Mouse (Mus musculus) thymus, adult 2 months (tissue): ENCODE measurements around the gene Pcp2. TPM values are rescaled to one million over a fixed set of nuclear protein-coding genes. Genes with fewer than 3 reads are reported as not detected.

Experiments
- DNase-seq: peaks from one replicate; pipeline ENCODE4 v3.0.0; 2021
- H3K27ac ChIP-seq: fragments of 200-500 bp; 2 replicates; pipeline ENCODE4 v1.5.1; 2012; ENCODE audit warnings: low read length, control low read depth; ENCODE audit not compliant: control insufficient read depth, insufficient read depth
- H3K27me3 ChIP-seq: fragments of 200-500 bp; 2 replicates; pipeline ENCODE4 v1.6.1; 2012; ENCODE audit warnings: mild to moderate bottlenecking, low read length, moderate library complexity, mixed read lengths; ENCODE audit not compliant: control insufficient read depth, insufficient read depth
- H3K36me3 ChIP-seq: fragments of 200-500 bp; 2 replicates; pipeline ENCODE4 v1.6.1; 2012; ENCODE audit warnings: mild to moderate bottlenecking, low read length, moderate library complexity; ENCODE audit not compliant: control insufficient read depth, insufficient read depth
- H3K4me1 ChIP-seq: fragments of 200-500 bp; replicated peaks from 2 replicates; pipeline ENCODE4 v1.6.1; 2012; ENCODE audit warnings: low read length; ENCODE audit not compliant: control insufficient read depth, insufficient read depth
- H3K4me3 ChIP-seq: fragments of 200-500 bp; 2 replicates; pipeline ENCODE4 v1.5.1; 2012; ENCODE audit warnings: mild to moderate bottlenecking, low read length, control low read depth, moderate library complexity; ENCODE audit not compliant: control insufficient read depth, insufficient read depth
- CTCF ChIP-seq: fragments of 200-500 bp; IDR thresholded peaks from 2 replicates; pipeline ENCODE4 v1.5.1; 2012; ENCODE audit warnings: mild to moderate bottlenecking, control low read depth, low read length, moderate library complexity, borderline replicate concordance; ENCODE audit not compliant: control insufficient read depth, poor library complexity, insufficient read depth; ENCODE audit errors: extremely low read depth
- POLR2A ChIP-seq: fragments of 200-500 bp; IDR thresholded peaks from 2 replicates; pipeline ENCODE4 v1.6.1; 2012; ENCODE audit warnings: mild to moderate bottlenecking, low read length, control low read depth, moderate library complexity; ENCODE audit not compliant: control insufficient read depth, poor library complexity, insufficient read depth; ENCODE audit errors: extremely low read depth
- WGBS: fragments of 180-500 bp; shearing (Covaris S2); methylation state at CpG from one replicate; pipeline ENCODE4 v1.1.7; 2018; 5-methylcytosine and 5-hydroxymethylcytosine counted together
- polyA plus RNA-seq: library from polyadenylated mRNA; depleted of rRNA; stranded (reverse); fragments of >200 nt; gene quantifications from 2 replicates; pipeline ENCODE4 v1.2.3, GENCODE M21; 2012

Pcp2 gene
- polyA plus RNA-seq, 1 experiment, result 0.84 TPM

DNA sequence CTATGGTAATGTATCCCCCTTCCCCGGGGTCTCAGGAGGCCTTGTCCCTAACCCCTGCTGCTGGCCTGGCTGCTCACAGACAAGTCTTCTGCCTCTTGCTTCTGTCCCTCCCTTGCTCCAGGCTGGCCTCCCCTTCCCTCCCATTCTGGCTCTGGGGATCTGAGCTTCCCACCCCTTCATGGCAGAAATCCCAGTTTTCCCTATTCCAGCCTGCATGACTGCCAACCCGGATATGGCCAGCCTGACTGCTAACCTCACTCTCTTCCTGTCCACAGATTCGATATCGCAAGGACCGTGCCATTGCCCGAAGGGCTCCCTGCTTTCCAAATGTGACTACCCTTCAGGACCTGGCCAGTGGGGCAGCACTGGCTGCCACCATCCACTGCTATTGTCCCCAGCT, 24.9 kb downstream of the Pcp2 start:
- H3K27me3 ChIP-seq, result no peaks in the 10 kb centered on the region
- WGBS, result 95% methylated on average over 6 of the region's 6 CpGs
- H3K4me1 ChIP-seq, result no peaks in the 10 kb centered on the region
- no peak overlapping the region for H3K27ac ChIP-seq
- H3K4me3 ChIP-seq, result no peak overlapping the region
- TF ChIP-seq POLR2A, result no peak
- no peaks in the 10 kb centered on the region for H3K36me3 ChIP-seq
- no peak for DNase-seq

DNA sequence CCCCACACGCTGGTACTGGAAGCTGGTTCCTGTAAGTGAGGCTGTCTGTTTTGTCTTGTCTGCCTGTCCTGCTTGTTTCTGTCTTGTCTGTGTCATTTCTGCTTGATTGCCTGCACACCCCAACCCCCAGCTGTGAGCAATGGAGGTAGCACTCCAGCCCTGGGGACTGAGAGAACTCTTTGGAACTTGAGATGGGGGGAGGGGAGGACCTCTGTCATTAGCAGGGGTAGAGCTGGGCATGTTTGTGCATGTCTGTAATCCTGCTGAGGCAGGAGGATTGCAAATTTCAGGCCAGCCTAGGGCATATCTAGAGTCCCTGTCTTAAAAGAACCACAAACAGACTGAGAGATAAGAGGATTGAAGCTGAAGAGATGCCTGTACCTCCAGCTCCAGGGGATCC, 26.1 kb downstream of the Pcp2 start:
- TF ChIP-seq CTCF, result no peak
- TF ChIP-seq POLR2A, result no peak
- H3K4me3 ChIP-seq, result no peak overlapping the region
- H3K36me3 ChIP-seq, result no peaks in the 10 kb centered on the region
- no peak overlapping the region for H3K27ac ChIP-seq
- no peaks in the 10 kb centered on the region for H3K4me1 ChIP-seq
- WGBS, result 100% methylated on average over 1 of the region's 1 CpGs
- H3K27me3 ChIP-seq, result no peaks in the 10 kb centered on the region
- no peak for DNase-seq

DNA sequence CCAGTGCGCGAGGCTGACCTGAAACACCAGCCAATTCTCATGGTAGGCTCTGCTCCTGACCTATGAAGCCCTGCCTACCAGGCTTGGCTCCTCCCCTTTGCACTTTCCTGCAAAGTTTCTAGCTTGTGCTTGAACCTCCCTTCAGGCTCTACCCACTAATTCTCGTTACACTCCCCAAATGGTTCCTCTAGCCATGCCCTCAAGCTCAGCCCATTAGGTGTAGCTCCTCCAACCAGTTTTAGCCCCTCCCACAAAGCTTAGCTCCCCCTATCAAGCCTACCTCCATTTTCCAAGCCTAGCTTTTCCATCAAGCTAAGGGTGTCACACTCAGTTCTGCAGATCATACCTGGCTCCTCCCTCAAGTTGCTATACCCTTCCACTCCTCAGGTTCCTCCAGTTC, 27.3 kb downstream of the Pcp2 start:
- DNase-seq, result no peak
- H3K4me3 ChIP-seq, result no peak overlapping the region
- no peaks in the 10 kb centered on the region for H3K4me1 ChIP-seq
- no peak overlapping the region for H3K27ac ChIP-seq
- no peaks in the 10 kb centered on the region for H3K36me3 ChIP-seq
- TF ChIP-seq POLR2A (no peak), CTCF (no peak)
- no peaks in the 10 kb centered on the region for H3K27me3 ChIP-seq
- 89% methylated on average over 3 of the region's 3 CpGs for WGBS

DNA sequence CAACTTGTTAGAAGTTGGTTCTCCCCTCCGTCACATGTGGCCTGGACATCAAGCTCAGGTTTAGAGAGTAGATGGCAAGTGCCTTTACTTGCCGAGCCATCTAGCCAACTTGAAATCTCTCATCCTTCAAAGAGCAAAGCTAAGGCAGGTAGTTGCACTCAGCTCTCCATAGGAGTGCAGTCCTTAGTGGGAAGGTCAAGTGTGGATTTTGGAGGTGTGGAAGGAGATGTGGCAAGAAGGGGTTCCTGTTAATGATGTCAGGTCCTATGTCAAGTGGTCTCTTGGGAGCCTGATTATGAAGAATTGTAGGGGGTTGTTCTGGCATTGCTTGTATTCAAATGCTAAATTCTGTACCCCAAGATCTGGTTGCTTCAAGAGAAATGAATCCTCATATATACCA, 30.9 kb downstream of the Pcp2 start:
- Histone ChIP-seq H3K27ac (no peak overlapping the region), H3K36me3 (no peaks in the 10 kb centered on the region), H3K4me1 (no peaks in the 10 kb centered on the region), H3K27me3 (no peaks in the 10 kb centered on the region), H3K4me3 (no peak overlapping the region)
- 94% methylated on average over 2 of the region's 2 CpGs for WGBS
- TF ChIP-seq POLR2A, result no peak
- no peak for TF ChIP-seq CTCF
- no peak for DNase-seq

DNA sequence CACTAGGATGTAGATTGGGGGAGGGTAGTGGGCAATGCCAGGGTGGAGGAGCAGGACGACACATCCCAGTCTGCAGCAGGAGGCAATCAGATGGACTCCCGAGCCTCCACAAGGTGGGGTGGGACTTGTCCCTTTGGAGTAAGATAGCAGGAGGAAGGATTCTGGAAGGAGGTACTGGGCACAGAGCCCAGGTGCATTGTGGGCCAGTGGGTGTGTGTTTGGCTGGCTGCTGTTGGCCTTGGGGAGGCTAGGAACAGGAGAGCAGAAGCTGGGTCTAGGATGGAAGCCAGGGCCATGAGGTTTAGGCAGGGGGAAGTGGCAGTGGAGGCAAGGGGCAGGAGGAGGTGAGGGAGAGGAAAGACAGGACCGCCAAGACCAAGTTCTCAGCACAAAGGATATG, 31.9 kb downstream of the Pcp2 start:
- no peaks in the 10 kb centered on the region for H3K27me3 ChIP-seq
- H3K4me1 ChIP-seq, result no peaks in the 10 kb centered on the region
- no peak overlapping the region for H3K4me3 ChIP-seq
- no peak overlapping the region for H3K27ac ChIP-seq
- TF ChIP-seq CTCF (no peak), POLR2A (no peak)
- no peaks in the 10 kb centered on the region for H3K36me3 ChIP-seq
- no peak for DNase-seq
- 82% methylated on average over 3 of the region's 3 CpGs for WGBS

DNA sequence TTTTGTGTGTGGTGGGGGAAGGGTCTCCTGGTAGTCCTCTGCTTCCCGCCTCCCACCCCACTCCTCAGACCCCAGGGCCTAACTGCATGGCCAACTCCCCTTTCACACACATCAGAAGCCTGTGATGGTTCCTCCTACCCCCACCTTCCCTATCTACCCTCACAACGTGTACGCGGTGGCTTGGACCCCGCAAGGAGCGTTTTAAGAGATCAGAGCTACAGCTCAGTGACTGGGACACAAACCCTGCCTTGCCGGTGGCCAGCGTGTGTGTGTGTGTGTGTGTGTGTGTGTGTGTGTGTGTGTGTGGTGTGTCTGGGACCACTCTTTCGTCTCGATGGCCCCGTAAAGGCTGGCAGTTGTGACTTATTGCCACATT, 37.1 kb downstream of the Pcp2 start:
- no peak overlapping the region for H3K27ac ChIP-seq
- H3K27me3 ChIP-seq, result peaks cover 10% of the 10 kb centered on the region
- peaks cover 12% of the 10 kb centered on the region; the same call in 1 of the 2 replicates for H3K4me1 ChIP-seq
- TF ChIP-seq CTCF (no peak), POLR2A (no peak)
- peak overlapping the region; percentile 43 for H3K4me3 ChIP-seq
- DNase-seq, result no peak
- 31% methylated on average over 11 of the region's 11 CpGs for WGBS
- no peaks in the 10 kb centered on the region for H3K36me3 ChIP-seq
